Mouse (Mus musculus): ENCODE results near the gene Gm29423.
"Not testable (repeated sequence)": the region's sequence is repeated elsewhere in the genome, so short reads cannot be mapped to it uniquely, and the experiment has no call there.

GRCm38 (mm10) chrY:70273542-70273941 lies 29.5 kb downstream of the Gm29423 start, which contains the start of gene Gm21118:
- TF ChIP-seq POLR2A (IDR thresholded peaks at IDR 0.05; ENCODE audit: low read depth, low read length); CTCF (IDR thresholded peaks at IDR 0.05; ENCODE audit: extremely low read depth, insufficient read depth, insufficient read length, insufficient replicate concordance): not testable (repeated sequence)

All from spleen, adult 2 months (tissue).